Mouse (Mus musculus): ENCODE results near the gene Usp7. TPM values are rescaled to one million over a fixed set of nuclear protein-coding genes. Genes with fewer than 3 reads are reported as not detected.
A peak's percentile ranks its signal among the peaks of the same experiment; 100 is the strongest.

The Usp7 gene
- 15.7 and 18.1 TPM in 2 replicates for polyA plus RNA-seq (2015; fragmentation: Nextera tagmentation; extraction: Ambion mirVana)

- no peaks in the 10 kb centered on the region for H3K36me3 ChIP-seq (ENCODE audit: control insufficient read depth, insufficient read depth, low read length)
- no peak within 1 kb of the TSS for H3K9ac ChIP-seq (ENCODE audit: low read length)
- TF ChIP-seq EP300 (optimal IDR thresholded peaks at IDR 0.05) (no peak), CTCF (IDR thresholded peaks at IDR 0.05; ENCODE audit: low read depth) (no peak)
- H3K9me3 ChIP-seq (ENCODE audit: control insufficient read depth, low read length): no peaks in the 10 kb centered on the region
- no peak within 1 kb of the TSS for H3K4me2 ChIP-seq (replicated peaks; ENCODE audit: low read depth)
- WGBS: 92% methylated on average over 20 of the region's 20 CpGs
- no peak for DNase-seq (ENCODE audit: low spot score)
- H3K4me1 ChIP-seq (replicated peaks; ENCODE audit: control insufficient read depth, insufficient read depth): no peaks in the 10 kb centered on the region
- H3K4me3 ChIP-seq (ENCODE audit: low read depth, low read length): no peak within 1 kb of the TSS
- H3K27ac ChIP-seq (replicated peaks): no peak within 1 kb of the TSS
- H3K27me3 ChIP-seq (ENCODE audit: control insufficient read depth, insufficient read depth, low read length): no peaks in the 10 kb centered on the region
- no peak for ATAC-seq (ENCODE audit: low FRiP score, low TSS enrichment)
These were observed at the start of gene Usp7 for GRCm38 (mm10) chr16:8791949-8792557. TSS of gene Usp7 (minus strand) at chr16:8792308.

GRCm38 (mm10) chr16:8840557-8840956 is 48.4 kb upstream of the Usp7 start:
- WGBS: 86% methylated on average over 3 of the region's 3 CpGs
- no peak for TF ChIP-seq EP300 (optimal IDR thresholded peaks at IDR 0.05)
- TF ChIP-seq CTCF (IDR thresholded peaks at IDR 0.05; ENCODE audit: low read depth): no peak
- DNase-seq (ENCODE audit: low spot score): no peak
- H3K4me3 ChIP-seq (ENCODE audit: low read depth, low read length): no peak overlapping the region
- peaks cover 15% of the 10 kb centered on the region for H3K36me3 ChIP-seq (ENCODE audit: control insufficient read depth, insufficient read depth, low read length)
- no peaks in the 10 kb centered on the region for H3K27me3 ChIP-seq (ENCODE audit: control insufficient read depth, insufficient read depth, low read length)
- H3K9ac ChIP-seq (ENCODE audit: low read length): no peak overlapping the region
- H3K27ac ChIP-seq (replicated peaks): no peak overlapping the region
- no peak for ATAC-seq (ENCODE audit: low FRiP score, low TSS enrichment)
- no peak overlapping the region for H3K4me2 ChIP-seq (replicated peaks; ENCODE audit: low read depth)
- H3K4me1 ChIP-seq (replicated peaks; ENCODE audit: control insufficient read depth, insufficient read depth): no peaks in the 10 kb centered on the region
- no peaks in the 10 kb centered on the region for H3K9me3 ChIP-seq (ENCODE audit: control insufficient read depth, low read length)

GRCm38 (mm10) chr16:8838921-8839320 is 46.8 kb upstream of the Usp7 start:
- no peaks in the 10 kb centered on the region for H3K9me3 ChIP-seq (ENCODE audit: control insufficient read depth, low read length)
- H3K27me3 ChIP-seq (ENCODE audit: control insufficient read depth, insufficient read depth, low read length): no peaks in the 10 kb centered on the region
- no peaks in the 10 kb centered on the region for H3K4me1 ChIP-seq (replicated peaks; ENCODE audit: control insufficient read depth, insufficient read depth)
- H3K9ac ChIP-seq (ENCODE audit: low read length): no peak overlapping the region
- DNase-seq (ENCODE audit: low spot score): no peak
- H3K4me3 ChIP-seq (ENCODE audit: low read depth, low read length): no peak overlapping the region
- ATAC-seq (ENCODE audit: low FRiP score, low TSS enrichment): no peak
- TF ChIP-seq EP300 (optimal IDR thresholded peaks at IDR 0.05) (no peak), CTCF (IDR thresholded peaks at IDR 0.05; ENCODE audit: low read depth) (no peak)
- H3K4me2 ChIP-seq (replicated peaks; ENCODE audit: low read depth): no peak overlapping the region
- peaks cover 17% of the 10 kb centered on the region for H3K36me3 ChIP-seq (ENCODE audit: control insufficient read depth, insufficient read depth, low read length)
- no peak overlapping the region for H3K27ac ChIP-seq (replicated peaks)

- Histone ChIP-seq H3K4me1 (replicated peaks; ENCODE audit: control insufficient read depth, insufficient read depth) (peaks cover 6% of the 10 kb centered on the region), H3K4me2 (replicated peaks; ENCODE audit: low read depth) (no peak overlapping the region), H3K9ac (ENCODE audit: low read length) (no peak overlapping the region), H3K27me3 (ENCODE audit: control insufficient read depth, insufficient read depth, low read length) (no peaks in the 10 kb centered on the region), H3K36me3 (ENCODE audit: control insufficient read depth, insufficient read depth, low read length) (peaks cover 10% of the 10 kb centered on the region; the same call in 1 of the 2 replicates), H3K4me3 (ENCODE audit: low read depth, low read length) (no peak overlapping the region), H3K9me3 (ENCODE audit: control insufficient read depth, low read length) (no peaks in the 10 kb centered on the region), H3K27ac (replicated peaks) (no peak overlapping the region)
- DNase-seq (ENCODE audit: low spot score): no peak
- no peak for TF ChIP-seq CTCF (IDR thresholded peaks at IDR 0.05; ENCODE audit: low read depth)
- no peak for TF ChIP-seq EP300 (optimal IDR thresholded peaks at IDR 0.05)
- 0 out of 2 replicates have a peak, but pooled peaks have one; percentile 11 for ATAC-seq (ENCODE audit: low FRiP score, low TSS enrichment)
- WGBS: 91% methylated on average over 1 of the region's 1 CpGs
These were observed 45.5 kb upstream of the Usp7 start for GRCm38 (mm10) chr16:8837595-8837994.

- H3K9me3 ChIP-seq (ENCODE audit: control insufficient read depth, low read length): no peaks in the 10 kb centered on the region
- 90% methylated on average over 1 of the region's 1 CpGs for WGBS
- no peak overlapping the region for H3K4me2 ChIP-seq (replicated peaks; ENCODE audit: low read depth)
- no peak overlapping the region for H3K9ac ChIP-seq (ENCODE audit: low read length)
- peaks cover 6% of the 10 kb centered on the region for H3K4me1 ChIP-seq (replicated peaks; ENCODE audit: control insufficient read depth, insufficient read depth)
- peak; percentile 49; the same call in 1 of the 2 replicates for ATAC-seq (ENCODE audit: low FRiP score, low TSS enrichment)
- no peak overlapping the region for H3K4me3 ChIP-seq (ENCODE audit: low read depth, low read length)
- no peak for DNase-seq (ENCODE audit: low spot score)
- no peaks in the 10 kb centered on the region for H3K27me3 ChIP-seq (ENCODE audit: control insufficient read depth, insufficient read depth, low read length)
- H3K36me3 ChIP-seq (ENCODE audit: control insufficient read depth, insufficient read depth, low read length): peaks cover 10% of the 10 kb centered on the region; the same call in 1 of the 2 replicates
- no peak overlapping the region for H3K27ac ChIP-seq (replicated peaks)
- no peak for TF ChIP-seq EP300 (optimal IDR thresholded peaks at IDR 0.05)
- TF ChIP-seq CTCF (IDR thresholded peaks at IDR 0.05; ENCODE audit: low read depth): no peak
These were observed 44.8 kb upstream of the Usp7 start for GRCm38 (mm10) chr16:8836876-8837275.

GRCm38 (mm10) chr16:8831241-8831640 is 39.1 kb upstream of the Usp7 start:
- Histone ChIP-seq H3K9me3 (ENCODE audit: control insufficient read depth, low read length) (no peaks in the 10 kb centered on the region), H3K27ac (replicated peaks) (peak overlapping the region; percentile 99), H3K9ac (ENCODE audit: low read length) (peak overlapping the region; percentile 100), H3K4me1 (replicated peaks; ENCODE audit: control insufficient read depth, insufficient read depth) (peaks cover 6% of the 10 kb centered on the region), H3K4me2 (replicated peaks; ENCODE audit: low read depth) (peak overlapping the region; percentile 80), H3K27me3 (ENCODE audit: control insufficient read depth, insufficient read depth, low read length) (no peaks in the 10 kb centered on the region), H3K4me3 (ENCODE audit: low read depth, low read length) (peak overlapping the region; percentile 100), H3K36me3 (ENCODE audit: control insufficient read depth, insufficient read depth, low read length) (peaks cover 4% of the 10 kb centered on the region; the same call in 1 of the 2 replicates)
- no peak for TF ChIP-seq CTCF (IDR thresholded peaks at IDR 0.05; ENCODE audit: low read depth)
- no peak for TF ChIP-seq EP300 (optimal IDR thresholded peaks at IDR 0.05)
- WGBS: under 1% methylated on average over 12 of the region's 12 CpGs
- DNase-seq (ENCODE audit: low spot score): no peak
- ATAC-seq (ENCODE audit: low FRiP score, low TSS enrichment): no peak
